In the genomic region with DNA sequence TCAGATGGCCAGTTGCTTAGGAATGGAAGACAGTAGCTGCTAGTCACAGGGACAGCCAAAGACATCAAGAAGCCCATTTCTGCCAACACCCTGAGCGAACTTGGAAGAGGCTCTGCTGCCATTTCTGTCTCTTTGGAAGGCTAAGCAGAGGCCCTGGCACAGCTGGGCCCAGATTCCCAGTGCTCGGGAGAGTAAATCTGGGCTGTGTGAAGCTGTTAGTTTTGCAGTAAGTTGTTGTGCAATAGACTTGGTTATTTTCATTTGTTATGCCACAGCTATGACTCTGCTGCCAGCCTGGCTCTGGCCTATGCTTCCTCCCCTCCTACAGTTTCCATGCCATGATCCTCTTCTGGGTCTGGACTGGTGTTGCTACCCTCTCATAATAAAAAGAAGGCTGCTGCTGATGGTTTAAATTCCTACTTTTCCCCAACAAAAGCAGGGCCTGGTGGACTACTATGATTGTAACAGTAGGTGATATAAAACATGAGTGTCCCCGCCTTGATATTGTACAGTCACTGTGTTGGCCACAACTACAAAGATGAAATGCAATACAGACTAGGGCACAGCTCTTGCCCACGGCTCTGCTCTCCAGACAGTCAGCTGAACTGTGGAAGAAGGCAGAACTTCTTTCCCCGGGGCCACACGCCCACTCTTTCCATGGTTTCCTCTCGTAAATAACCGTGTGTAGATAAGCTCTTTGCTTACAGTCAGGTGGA, we compare ENCODE assay signal across 16 mouse cellular contexts.
A peak's percentile ranks its signal among the peaks of the same experiment; 100 is the strongest.
DNase-seq lines count a peak whose midpoint lies in the region; ATAC-seq and TF ChIP-seq lines count a peak whose summit lies in the region.
"Had no signal": no experiment of that assay in that cellular context is flagged by ENCODE, and none has a peak within 500 bp of the region (broad histone marks: within the 10 kb centered on the region; RNA-seq: fewer than 3 reads in every experiment).

No protein-coding gene starts in this region.

- intact Hi-C loops in heart, postnatal 36 days (cut with DNase I), result no loop called here

- DNase-seq in hindbrain, embryonic 10.5 days (ENCODE audit: low spot score), result no peak
- peak; percentile 3 for DNase-seq in T-cell, adult 2 months (ENCODE audit: low spot score)
- no peak for DNase-seq in spleen, adult 12 weeks (ENCODE audit: low spot score)
- DNase-seq in heart, adult 11 months, result no peak
- no peak for DNase-seq in heart, postnatal 36 days
- DNase-seq: cerebellum, adult 11-12 months; right cerebral cortex, postnatal 4 days; thymus, postnatal 36 days had no signal

- H3K79me2 ChIP-seq in C2C12 (ENCODE audit: control insufficient read depth, insufficient read depth), result no peaks in the 10 kb centered on the region

- 83% methylated on average over 8 of the region's 8 CpGs for WGBS in hindbrain, embryonic 15.5 days
- 86% methylated on average over 8 of the region's 8 CpGs for WGBS in hindbrain, embryonic 10.5 days

- no peak overlapping the region for H3K4me3 ChIP-seq in hindbrain, embryonic 15.5 days
- no peak overlapping the region for H3K4me3 ChIP-seq in hindbrain, embryonic 10.5 days
- H3K4me3 ChIP-seq in C2C12 (ENCODE audit: insufficient read depth, poor library complexity, severe bottlenecking), result no peak overlapping the region
- H3K4me3 ChIP-seq: forebrain, embryonic 10.5 days; heart, embryonic 15.5 days; intestine, embryonic 15.5 days; lung, embryonic 15.5 days; neural tube, embryonic 13.5 days had no signal

- H3K9ac ChIP-seq in hindbrain, embryonic 15.5 days, result no peak overlapping the region
- H3K9ac ChIP-seq: heart, embryonic 15.5 days; intestine, embryonic 15.5 days; lung, embryonic 15.5 days; neural tube, embryonic 13.5 days had no signal

- H3K9me3 ChIP-seq in hindbrain, embryonic 15.5 days, result no peaks in the 10 kb centered on the region
- H3K9me3 ChIP-seq in hindbrain, embryonic 10.5 days, result peaks cover 5% of the 10 kb centered on the region; the same call in 1 of the 2 replicates
- H3K9me3 ChIP-seq: forebrain, embryonic 10.5 days; heart, embryonic 15.5 days; intestine, embryonic 15.5 days; lung, embryonic 15.5 days; neural tube, embryonic 13.5 days had no signal

- H3K36me3 ChIP-seq in hindbrain, embryonic 15.5 days, result no peaks in the 10 kb centered on the region
- peaks cover 4% of the 10 kb centered on the region; the same call in 1 of the 2 replicates for H3K36me3 ChIP-seq in hindbrain, embryonic 10.5 days
- no peaks in the 10 kb centered on the region for H3K36me3 ChIP-seq in C2C12 (ENCODE audit: control insufficient read depth, insufficient read depth)
- H3K36me3 ChIP-seq: forebrain, embryonic 10.5 days; heart, embryonic 15.5 days; intestine, embryonic 15.5 days; lung, embryonic 15.5 days; neural tube, embryonic 13.5 days had no signal

- no peak overlapping the region for H3ac ChIP-seq in C2C12 (ENCODE audit: control insufficient read depth, insufficient read length, low read depth)

- no peak for ATAC-seq in hindbrain, embryonic 15.5 days (ENCODE audit: low FRiP score, low read depth)
- ATAC-seq in inflammation-experienced regulatory T-cells, adult 6 months, result peak; percentile 32
- ATAC-seq: intestine, embryonic 15.5 days had no signal

- H3K27me3 ChIP-seq in hindbrain, embryonic 15.5 days, result no peaks in the 10 kb centered on the region
- H3K27me3 ChIP-seq in hindbrain, embryonic 10.5 days (ENCODE audit: insufficient read depth, poor library complexity, severe bottlenecking), result no peaks in the 10 kb centered on the region
- no peaks in the 10 kb centered on the region for H3K27me3 ChIP-seq in C2C12 (ENCODE audit: control insufficient read depth, insufficient read depth, insufficient read length)
- H3K27me3 ChIP-seq: heart, embryonic 15.5 days; intestine, embryonic 15.5 days; lung, embryonic 15.5 days; neural tube, embryonic 13.5 days had no signal

- no peak overlapping the region for H3K4me2 ChIP-seq in hindbrain, embryonic 15.5 days
- H3K4me2 ChIP-seq: heart, embryonic 15.5 days; intestine, embryonic 15.5 days; lung, embryonic 15.5 days; neural tube, embryonic 13.5 days had no signal

- no peak for TF ChIP-seq CTCF in C2C12 (IDR thresholded peaks at IDR 0.05; ENCODE audit: control insufficient read depth, insufficient read depth, insufficient read length)

- H3K27ac ChIP-seq in hindbrain, embryonic 15.5 days (replicated peaks), result 0 out of 2 replicates have a peak overlapping the region, but pooled peaks have one; percentile 15
- H3K27ac ChIP-seq in hindbrain, embryonic 10.5 days, result no peak overlapping the region
- H3K27ac ChIP-seq: forebrain, embryonic 10.5 days; heart, embryonic 15.5 days; intestine, embryonic 15.5 days; lung, embryonic 15.5 days; neural tube, embryonic 13.5 days had no signal

- H3K79me3 ChIP-seq in C2C12 (ENCODE audit: low read depth), result no peaks in the 10 kb centered on the region

- H3K4me1 ChIP-seq in hindbrain, embryonic 15.5 days (replicated peaks), result peaks cover 24% of the 10 kb centered on the region; the same call in 1 of the 2 replicates
- H3K4me1 ChIP-seq in hindbrain, embryonic 10.5 days (replicated peaks), result peaks cover 13% of the 10 kb centered on the region

TF ChIP-seq in C2C12, 6 proteins besides CTCF, POLR2A, EP300 and RAD21:
- TF ChIP-seq FOSL1 (IDR thresholded peaks at IDR 0.05; ENCODE audit: insufficient read depth, low read length, poor library complexity, severe bottlenecking), result no peak
- peak; percentile 52 for TF ChIP-seq CEBPB (IDR thresholded peaks at IDR 0.05; ENCODE audit: low read depth)
- TF ChIP-seq MAX (IDR thresholded peaks at IDR 0.05), result no peak
- no peak for TF ChIP-seq MYOG (IDR thresholded peaks at IDR 0.05; ENCODE audit: control insufficient read depth, extremely low read depth, insufficient read length)
- TF ChIP-seq MYOD1 (IDR thresholded peaks at IDR 0.05; ENCODE audit: control insufficient read depth, insufficient read length, low read depth), result no peak
- no peak for TF ChIP-seq USF1 (IDR thresholded peaks at IDR 0.05; ENCODE audit: low read depth)
